Mouse (Mus musculus) heart, embryonic 16.5 days (tissue): ENCODE data around the gene Poglut1. TPM values are rescaled to one million over a fixed set of nuclear protein-coding genes. Genes with fewer than 3 reads are reported as not detected.
A peak's percentile ranks its signal among the peaks of the same experiment; 100 is the strongest.

Source experiments
- ATAC-seq: fragments of 200-750 bp; cut with Nextera tagmentation; replicated peaks from 2 replicates; pipeline ENCODE4 v1.8.0; 2017; ENCODE audit warnings: moderate number of reproducible peaks; ENCODE audit not compliant: insufficient read depth, low FRiP score; ENCODE audit errors: extremely low read depth
- H3K27ac ChIP-seq: fragments of 300-500 bp; sonication (generic); 2 replicates; pipeline ENCODE4 v1.5.1; 2014; ENCODE audit warnings: mild to moderate bottlenecking, low read length, control low read depth, moderate library complexity
- H3K27me3 ChIP-seq: fragments of 300-500 bp; sonication (generic); 2 replicates; pipeline ENCODE4 v1.6.1; 2014; ENCODE audit warnings: low read length, mixed read lengths; ENCODE audit not compliant: control insufficient read depth, insufficient read depth
- H3K36me3 ChIP-seq: fragments of 300-500 bp; sonication (generic); 2 replicates; pipeline ENCODE4 v1.6.1; 2014; ENCODE audit not compliant: control insufficient read depth, insufficient read depth
- H3K4me1 ChIP-seq: fragments of 300-500 bp; sonication (generic); 2 replicates; pipeline ENCODE4 v1.6.1; 2014; ENCODE audit warnings: low read length, mixed read lengths; ENCODE audit not compliant: control insufficient read depth, insufficient read depth
- H3K4me2 ChIP-seq: fragments of 300-500 bp; sonication (generic); 2 replicates; pipeline ENCODE4 v1.6.1; 2014; ENCODE audit warnings: low read depth, mild to moderate bottlenecking, control low read depth, low read length
- H3K4me3 ChIP-seq: fragments of 300-500 bp; sonication (generic); 2 replicates; pipeline ENCODE4 v1.5.1; 2014; ENCODE audit warnings: mild to moderate bottlenecking, control low read depth, low read length
- H3K9ac ChIP-seq: fragments of 300-500 bp; sonication (generic); 2 replicates; pipeline ENCODE4 v1.6.1; 2014; ENCODE audit warnings: low read length, control low read depth
- H3K9me3 ChIP-seq: fragments of 300-500 bp; sonication (generic); replicated peaks from 2 replicates; pipeline ENCODE4 v1.6.1; 2016; ENCODE audit warnings: low read length; ENCODE audit not compliant: control insufficient read depth
- WGBS: fragments of 180-500 bp; shearing (Covaris S2); extraction: QIAGEN DNeasy Blood & Tissue Kit; methylation state at CpG from one replicate; pipeline ENCODE4 v1.1.7; 2014; 5-methylcytosine and 5-hydroxymethylcytosine counted together
- polyA plus RNA-seq: library from polyadenylated mRNA; unstranded; fragments of >200 nt; fragmentation: Nextera tagmentation; extraction: Ambion mirVana; gene quantifications from 2 replicates; pipeline ENCODE4 v1.2.1, GENCODE M21; 2015

The Poglut1 gene
- 27.4 and 28.9 TPM in 2 replicates for polyA plus RNA-seq

DNA sequence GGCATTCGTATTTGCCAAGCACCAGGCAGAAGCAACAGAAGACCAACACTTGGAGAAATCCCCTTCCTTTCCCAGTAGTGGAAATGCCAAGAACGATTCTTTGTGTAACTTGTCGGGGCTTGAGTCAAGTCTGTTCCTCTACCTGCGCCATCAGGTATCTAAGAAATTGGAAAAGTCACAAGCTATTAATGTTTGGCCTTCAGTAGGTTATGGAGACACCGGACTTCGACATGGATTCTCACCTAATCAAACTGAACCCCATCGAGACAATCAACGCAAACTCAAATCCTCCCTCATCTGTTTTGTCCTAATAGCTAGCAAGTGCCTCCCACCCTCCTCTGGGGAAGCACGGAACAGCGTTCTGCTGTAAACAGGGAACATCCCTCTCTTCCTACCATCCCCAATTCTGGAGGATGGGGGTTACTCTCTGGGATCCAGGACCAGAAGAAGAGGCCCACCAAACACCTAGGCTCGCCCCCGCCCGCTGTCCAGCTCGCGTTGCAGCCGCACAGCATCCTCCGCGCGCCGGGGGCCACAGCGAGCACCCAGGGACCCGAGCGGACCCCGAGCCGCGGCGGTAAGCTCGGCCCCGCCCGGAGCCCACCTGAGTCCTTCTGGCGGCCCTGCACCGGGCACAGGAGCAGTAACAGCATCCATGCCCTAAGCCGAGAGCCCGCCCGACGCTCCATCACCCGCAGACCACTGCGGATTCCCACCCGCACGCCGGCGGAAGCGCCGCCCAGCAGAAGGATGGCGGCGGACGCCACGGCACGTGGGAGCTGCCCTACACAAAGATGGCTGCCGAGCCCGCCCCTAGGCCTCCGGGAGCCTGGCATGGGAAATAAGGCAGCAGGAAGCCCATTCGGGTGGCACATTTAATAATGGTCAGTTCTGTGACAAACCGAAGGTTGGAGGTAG, at the start of gene Poglut1:
TSS of gene Poglut1 (minus strand) at position 780 of the 918 bp plus-strand sequence.
- Histone ChIP-seq H3K4me1 (no peaks in the 10 kb centered on the region), H3K4me3 (peak within 1 kb of the TSS; percentile 79), H3K27ac (no peak within 1 kb of the TSS), H3K9ac (peak within 1 kb of the TSS; percentile 86), H3K36me3 (peaks cover 8% of the 10 kb centered on the region; the same call in 1 of the 2 replicates), H3K9me3 (no peaks in the 10 kb centered on the region), H3K27me3 (no peaks in the 10 kb centered on the region; the same call in 1 of the 2 replicates), H3K4me2 (peak within 1 kb of the TSS; percentile 71)
- WGBS: 4% methylated on average over 54 of the region's 54 CpGs
- peak; percentile 89 for ATAC-seq

DNA sequence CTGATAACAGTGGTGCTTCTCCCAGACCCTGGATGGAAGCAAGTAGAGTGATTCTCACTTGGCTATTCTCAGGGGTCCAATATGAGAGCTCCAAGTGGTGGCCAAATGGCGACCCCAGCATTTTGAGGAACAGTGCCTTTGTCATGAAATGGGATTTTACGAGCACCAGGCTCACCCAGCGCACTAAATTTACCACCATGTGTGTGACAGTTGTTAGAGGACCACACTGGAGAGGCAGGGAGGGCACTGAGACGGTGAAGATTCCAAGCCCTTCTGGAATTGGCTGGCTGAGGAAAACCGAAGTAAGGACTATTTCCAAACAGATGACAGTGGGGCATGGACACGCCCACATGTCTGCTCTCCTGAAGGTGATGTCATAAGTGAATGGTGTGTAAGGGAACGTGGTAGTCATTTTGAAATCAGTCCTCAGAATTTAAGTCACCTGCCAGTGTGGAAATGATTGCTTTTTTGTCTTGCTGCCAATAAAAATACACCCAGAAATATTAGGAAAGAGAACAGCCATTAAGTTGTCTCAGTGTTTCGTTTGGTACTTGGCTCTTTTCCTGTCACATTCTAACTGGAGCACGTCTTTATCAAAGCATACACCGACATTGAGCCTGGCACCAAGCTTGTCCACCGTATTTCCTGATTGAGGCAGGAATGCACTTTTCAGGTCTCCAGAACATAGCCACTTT, 49.1 kb upstream of the Poglut1 start:
- WGBS: 54% methylated on average over 11 of the region's 11 CpGs
- H3K9me3 ChIP-seq: no peaks in the 10 kb centered on the region
- H3K4me2 ChIP-seq: no peak overlapping the region
- no peak overlapping the region for H3K9ac ChIP-seq
- no peaks in the 10 kb centered on the region for H3K4me1 ChIP-seq
- peaks cover 45% of the 10 kb centered on the region for H3K36me3 ChIP-seq
- H3K4me3 ChIP-seq: no peak overlapping the region
- H3K27me3 ChIP-seq: no peaks in the 10 kb centered on the region
- H3K27ac ChIP-seq: no peak overlapping the region
- ATAC-seq: no peak

DNA sequence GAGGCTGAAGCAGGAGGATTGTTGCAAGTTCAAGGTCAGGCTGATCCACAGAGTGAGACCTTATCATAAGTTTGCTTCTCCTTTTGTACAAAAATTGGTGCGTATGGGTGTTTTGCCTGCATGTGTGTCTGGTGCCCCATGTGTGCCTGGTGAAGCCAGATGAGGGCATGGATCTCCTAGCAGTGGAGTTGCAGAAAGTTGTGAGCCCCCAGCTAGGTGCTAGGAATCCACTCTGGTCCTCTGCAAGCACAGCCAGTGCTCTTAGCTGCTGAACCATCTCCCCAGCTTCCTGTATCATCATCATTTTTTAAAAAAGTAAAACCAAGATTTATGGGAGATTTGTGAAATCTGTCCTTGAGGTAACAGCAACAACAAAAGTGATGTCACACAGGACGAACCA, 46.6 kb upstream of the Poglut1 start:
- Histone ChIP-seq H3K4me3 (no peak overlapping the region), H3K9me3 (no peaks in the 10 kb centered on the region), H3K27ac (no peak overlapping the region), H3K4me1 (no peaks in the 10 kb centered on the region), H3K9ac (no peak overlapping the region), H3K4me2 (no peak overlapping the region), H3K36me3 (peaks cover 25% of the 10 kb centered on the region), H3K27me3 (no peaks in the 10 kb centered on the region)
- no peak for ATAC-seq
- WGBS: 91% methylated on average over 2 of the region's 2 CpGs

DNA sequence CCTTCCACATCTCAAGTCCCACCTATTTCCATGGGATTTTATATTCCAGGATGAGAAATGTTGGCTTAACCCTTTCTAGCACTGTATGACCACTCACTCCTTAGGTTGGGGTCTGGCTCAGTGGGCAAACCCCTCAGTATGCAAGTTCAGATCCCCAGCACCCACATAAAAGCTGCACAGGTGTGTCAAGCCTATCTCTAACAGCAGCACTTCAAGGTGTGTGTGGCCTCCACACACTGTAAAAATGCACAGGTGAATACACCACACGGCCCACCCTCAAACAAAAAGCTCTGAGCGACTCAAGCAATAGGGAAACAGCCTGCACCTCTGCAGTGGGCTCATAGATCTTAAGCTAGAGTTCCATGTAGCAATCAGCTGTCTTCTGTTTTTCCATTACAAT, 46.0 kb upstream of the Poglut1 start:
- Histone ChIP-seq H3K4me3 (no peak overlapping the region), H3K27ac (no peak overlapping the region), H3K36me3 (peaks cover 25% of the 10 kb centered on the region), H3K27me3 (no peaks in the 10 kb centered on the region), H3K9ac (no peak overlapping the region), H3K9me3 (no peaks in the 10 kb centered on the region), H3K4me2 (no peak overlapping the region), H3K4me1 (no peaks in the 10 kb centered on the region)
- no peak for ATAC-seq
- 81% methylated on average over 2 of the region's 2 CpGs for WGBS

DNA sequence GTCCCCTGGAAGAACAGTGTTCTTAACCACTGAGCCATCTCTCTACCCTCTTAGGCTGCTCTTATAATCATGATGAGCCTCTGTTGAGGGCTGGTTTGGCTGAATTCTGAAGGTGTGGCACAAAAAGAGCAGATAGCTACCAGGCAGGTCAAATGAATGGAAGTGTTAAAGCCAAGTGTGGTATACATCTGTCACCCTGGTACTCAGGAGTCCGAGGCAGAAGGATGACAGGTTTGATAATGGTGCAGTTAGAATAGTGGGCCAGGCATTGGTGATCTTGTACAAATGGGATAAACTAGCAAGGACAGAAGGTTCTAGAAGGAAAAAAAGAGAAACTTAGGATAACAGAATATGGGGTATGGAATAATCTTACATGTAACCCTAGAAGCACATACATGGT, 44.4 kb upstream of the Poglut1 start:
- no peak overlapping the region for H3K27ac ChIP-seq
- no peaks in the 10 kb centered on the region for H3K9me3 ChIP-seq
- H3K27me3 ChIP-seq: no peaks in the 10 kb centered on the region
- no peak overlapping the region for H3K9ac ChIP-seq
- no peaks in the 10 kb centered on the region for H3K4me1 ChIP-seq
- ATAC-seq: no peak
- no peak overlapping the region for H3K4me2 ChIP-seq
- no peak overlapping the region for H3K4me3 ChIP-seq
- 43% methylated on average over 1 of the region's 1 CpGs for WGBS
- H3K36me3 ChIP-seq: peaks cover 15% of the 10 kb centered on the region

DNA sequence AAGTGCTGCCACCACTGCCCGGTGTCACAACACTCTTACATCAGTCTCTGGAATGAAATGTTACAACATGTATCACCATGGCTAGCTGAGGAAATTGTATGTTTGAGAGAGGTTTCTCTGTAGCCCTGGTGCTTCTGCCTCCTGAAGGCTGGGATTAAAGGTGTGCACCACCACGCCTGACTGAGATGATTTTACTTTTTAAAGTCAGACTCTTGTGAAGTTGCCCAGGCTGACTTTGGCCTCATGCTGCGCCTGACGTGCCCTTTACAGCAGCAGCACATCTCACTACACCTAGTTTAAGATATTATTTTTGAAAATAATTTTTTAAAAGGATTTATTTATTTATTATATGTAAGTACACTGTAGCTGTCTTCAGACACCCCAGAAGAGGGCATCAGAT, 42.9 kb upstream of the Poglut1 start:
- ATAC-seq: no peak
- Histone ChIP-seq H3K36me3 (peaks cover 23% of the 10 kb centered on the region), H3K27me3 (no peaks in the 10 kb centered on the region), H3K9ac (no peak overlapping the region), H3K4me1 (no peaks in the 10 kb centered on the region), H3K9me3 (no peaks in the 10 kb centered on the region), H3K4me2 (no peak overlapping the region), H3K4me3 (no peak overlapping the region), H3K27ac (no peak overlapping the region)
- 94% methylated on average over 4 of the region's 4 CpGs for WGBS

DNA sequence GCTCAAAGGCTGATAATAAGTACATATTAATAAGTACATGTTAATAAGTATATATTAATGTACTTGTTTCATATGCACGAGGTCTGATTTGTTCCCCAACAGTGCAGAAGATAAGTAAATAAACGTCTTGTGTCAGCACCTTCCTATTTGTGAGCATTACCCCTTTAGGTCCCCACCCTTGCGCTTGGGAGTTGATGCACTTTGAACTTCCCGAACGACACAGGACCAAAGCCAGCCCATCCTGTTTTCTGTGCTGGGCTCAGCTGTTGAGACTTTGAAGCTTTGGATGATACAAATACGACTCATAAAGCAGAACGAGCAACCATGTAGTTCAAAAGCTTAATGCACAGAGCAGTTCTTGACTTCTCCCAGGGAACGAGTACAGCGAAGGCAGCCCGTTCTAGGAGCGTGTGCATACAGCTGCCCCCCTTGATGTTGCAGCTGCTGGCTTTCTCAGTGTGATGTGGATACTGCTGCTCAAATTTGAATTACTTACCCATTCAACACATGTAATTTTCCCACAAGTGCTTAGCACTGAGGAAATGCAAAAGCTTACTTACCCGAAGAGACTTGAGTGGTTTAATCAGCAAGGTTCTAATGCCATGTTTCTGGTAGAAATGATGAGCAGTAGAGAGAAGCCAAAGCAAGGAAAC, 42.1 kb upstream of the Poglut1 start:
- no peak overlapping the region for H3K27ac ChIP-seq
- H3K36me3 ChIP-seq: peaks cover 28% of the 10 kb centered on the region
- no peak overlapping the region for H3K4me3 ChIP-seq
- H3K9ac ChIP-seq: no peak overlapping the region
- 75% methylated on average over 12 of the region's 12 CpGs for WGBS
- H3K9me3 ChIP-seq: no peaks in the 10 kb centered on the region
- no peak for ATAC-seq
- no peak overlapping the region for H3K4me2 ChIP-seq
- H3K4me1 ChIP-seq: no peaks in the 10 kb centered on the region
- H3K27me3 ChIP-seq: no peaks in the 10 kb centered on the region

DNA sequence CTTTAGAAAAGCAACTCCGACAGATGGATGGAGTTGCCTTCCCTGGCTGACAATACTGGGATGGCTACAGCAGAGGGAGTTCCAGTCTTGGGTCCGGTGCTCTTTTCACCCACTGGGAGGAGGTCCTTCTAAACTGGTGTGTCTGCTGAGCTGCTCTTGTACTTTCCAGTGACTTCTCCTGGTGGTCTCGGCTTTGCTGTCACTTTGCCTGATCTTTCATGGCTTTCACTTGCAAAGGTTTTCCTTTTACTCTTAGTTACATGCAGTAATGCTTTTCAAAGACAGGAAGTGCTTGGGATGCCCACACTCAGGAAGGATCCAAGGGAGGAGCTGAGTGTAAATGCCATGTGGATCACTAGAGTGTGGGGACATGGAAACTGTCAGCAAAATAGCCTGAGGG, 41.4 kb upstream of the Poglut1 start:
- ATAC-seq: no peak
- no peak overlapping the region for H3K9ac ChIP-seq
- no peak overlapping the region for H3K4me3 ChIP-seq
- H3K36me3 ChIP-seq: peaks cover 28% of the 10 kb centered on the region
- no peaks in the 10 kb centered on the region for H3K27me3 ChIP-seq
- H3K9me3 ChIP-seq: no peaks in the 10 kb centered on the region
- no peaks in the 10 kb centered on the region for H3K4me1 ChIP-seq
- H3K4me2 ChIP-seq: no peak overlapping the region
- peak overlapping the region; percentile 27; the same call in 1 of the 2 replicates for H3K27ac ChIP-seq
- WGBS: 62% methylated on average over 3 of the region's 3 CpGs
